ENCODE assay signal across 14 mouse cellular contexts in the genomic region with DNA sequence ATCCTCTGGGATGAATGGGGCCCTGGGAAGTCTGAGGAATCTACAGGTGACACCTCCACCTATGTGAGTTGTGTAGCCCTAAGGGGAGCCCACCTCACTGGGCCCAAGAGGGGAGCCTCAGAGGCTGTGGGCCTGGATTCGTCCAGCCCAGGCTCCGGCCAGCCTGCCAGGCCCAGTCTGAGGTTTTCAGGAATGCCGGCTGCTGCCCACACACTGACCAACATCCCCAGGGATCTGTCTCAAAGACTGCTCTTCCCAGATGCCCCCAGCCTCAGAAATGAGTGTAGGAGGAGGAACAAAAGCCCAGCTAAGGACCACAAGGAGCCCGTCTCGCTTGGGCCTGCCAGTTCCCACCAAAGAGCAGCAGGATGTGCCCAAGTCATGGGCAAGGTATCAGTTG. TPM values are rescaled to one million over a fixed set of nuclear protein-coding genes. Genes with fewer than 3 reads are reported as not detected.
DNase-seq lines count a peak whose midpoint lies in the region; ATAC-seq and TF ChIP-seq lines count a peak whose summit lies in the region.
"Had no signal": no experiment of that assay in that cellular context is flagged by ENCODE, and none has a peak within 500 bp of the region (broad histone marks: within the 10 kb centered on the region; RNA-seq: fewer than 3 reads in every experiment).

No protein-coding gene starts in this region.

- peak overlapping the region; percentile 78 for H3K27ac ChIP-seq in heart, postnatal 0 days (ENCODE audit: low read depth)
- H3K27ac ChIP-seq in midbrain, embryonic 10.5 days (replicated peaks) = peak overlapping the region; percentile 91
- no peak overlapping the region for H3K27ac ChIP-seq in midbrain, postnatal 0 days (ENCODE audit: low read depth, low read length)
- peak overlapping the region; percentile 21; the same call in 1 of the 2 replicates for H3K27ac ChIP-seq in intestine, postnatal 0 days (ENCODE audit: low read depth, low read length)
- no peak overlapping the region for H3K27ac ChIP-seq in stomach, postnatal 0 days (replicated peaks)
- H3K27ac ChIP-seq in gastrocnemius, adult 2 months = no peak overlapping the region
- H3K27ac ChIP-seq: macrophage had no signal

- H3K27me3 ChIP-seq in heart, postnatal 0 days (ENCODE audit: control insufficient read depth, insufficient read depth, low read length) = no peaks in the 10 kb centered on the region
- H3K27me3 ChIP-seq in midbrain, embryonic 10.5 days (ENCODE audit: low read depth, poor library complexity, severe bottlenecking) = no peaks in the 10 kb centered on the region
- H3K27me3 ChIP-seq in midbrain, postnatal 0 days (ENCODE audit: insufficient read depth, low read length) = no peaks in the 10 kb centered on the region
- no peaks in the 10 kb centered on the region for H3K27me3 ChIP-seq in intestine, postnatal 0 days (replicated peaks; ENCODE audit: control insufficient read depth, insufficient read depth, low read length)
- no peaks in the 10 kb centered on the region for H3K27me3 ChIP-seq in stomach, postnatal 0 days (ENCODE audit: control insufficient read depth, insufficient read depth, low read length)

- TF ChIP-seq CTCF in heart, postnatal 0 days (IDR thresholded peaks at IDR 0.05; ENCODE audit: low read depth) = no peak
- TF ChIP-seq CTCF in midbrain, postnatal 0 days (IDR thresholded peaks at IDR 0.05) = no peak
- no peak for TF ChIP-seq CTCF in intestine, postnatal 0 days (IDR thresholded peaks at IDR 0.05; ENCODE audit: low read depth)
- no peak for TF ChIP-seq CTCF in stomach, postnatal 0 days (IDR thresholded peaks at IDR 0.05; ENCODE audit: low read depth)
- no peak for TF ChIP-seq CTCF in gastrocnemius, adult 2 months (IDR thresholded peaks at IDR 0.05)

- H3K4me3 ChIP-seq in heart, postnatal 0 days (ENCODE audit: low read depth, low read length) = no peak overlapping the region
- H3K4me3 ChIP-seq in midbrain, embryonic 10.5 days = no peak overlapping the region
- no peak overlapping the region for H3K4me3 ChIP-seq in midbrain, postnatal 0 days (ENCODE audit: low read depth, low read length)
- H3K4me3 ChIP-seq in intestine, postnatal 0 days (ENCODE audit: low read depth, low read length) = no peak overlapping the region
- no peak overlapping the region for H3K4me3 ChIP-seq in stomach, postnatal 0 days (ENCODE audit: low read depth, low read length)
- no peak overlapping the region for H3K4me3 ChIP-seq in gastrocnemius, adult 2 months

- no peak for DNase-seq in heart, postnatal 0 days (ENCODE audit: low spot score)
- no peak for DNase-seq in heart, postnatal 10 days
- DNase-seq in midbrain, embryonic 10.5 days (ENCODE audit: low spot score) = no peak
- no peak for DNase-seq in midbrain, postnatal 0 days (ENCODE audit: low spot score)
- no peak for DNase-seq in stomach, postnatal 0 days (ENCODE audit: low spot score)
- DNase-seq in gastrocnemius, adult 2 months = no peak
- no peak for DNase-seq in cerebellum, adult 11 months
- DNase-seq: cerebellum, adult 8-10 months had no signal

- no peak for TF ChIP-seq EP300 in heart, postnatal 0 days (IDR thresholded peaks at IDR 0.05; ENCODE audit: low read depth)
- no peak for TF ChIP-seq EP300 in stomach, postnatal 0 days (optimal IDR thresholded peaks at IDR 0.05)

- H3K36me3 ChIP-seq in heart, postnatal 0 days (replicated peaks; ENCODE audit: control insufficient read depth, insufficient read depth, low read length) = no peaks in the 10 kb centered on the region
- H3K36me3 ChIP-seq in midbrain, embryonic 10.5 days = no peaks in the 10 kb centered on the region
- H3K36me3 ChIP-seq in midbrain, postnatal 0 days (ENCODE audit: insufficient read depth, low read length) = no peaks in the 10 kb centered on the region
- H3K36me3 ChIP-seq in intestine, postnatal 0 days (ENCODE audit: control insufficient read depth, insufficient read depth) = no peaks in the 10 kb centered on the region
- no peaks in the 10 kb centered on the region for H3K36me3 ChIP-seq in stomach, postnatal 0 days (ENCODE audit: control insufficient read depth, insufficient read depth, low read length)

- H3K4me1 ChIP-seq in heart, postnatal 0 days (ENCODE audit: control insufficient read depth, insufficient read depth) = no peaks in the 10 kb centered on the region; the same call in 1 of the 2 replicates
- H3K4me1 ChIP-seq in midbrain, embryonic 10.5 days = peaks cover 29% of the 10 kb centered on the region
- no peaks in the 10 kb centered on the region for H3K4me1 ChIP-seq in midbrain, postnatal 0 days (ENCODE audit: insufficient read depth, low read length)
- peaks cover 11% of the 10 kb centered on the region; the same call in 1 of the 2 replicates for H3K4me1 ChIP-seq in intestine, postnatal 0 days (replicated peaks; ENCODE audit: control insufficient read depth, insufficient read depth, low read length)
- H3K4me1 ChIP-seq in stomach, postnatal 0 days (replicated peaks; ENCODE audit: control insufficient read depth, insufficient read depth) = peaks cover 8% of the 10 kb centered on the region; the same call in 1 of the 2 replicates

- intact Hi-C loops in heart, postnatal 10 days (cut with DNase I) = loop anchor here (5.0 kb wide), 1 partner anchor 40 kb away; no protein-coding TSS in a partner anchor
- intact Hi-C loops in gastrocnemius, adult 2 months (cut with DNase I) = no loop called here

- H3K9me3 ChIP-seq in heart, postnatal 0 days (replicated peaks; ENCODE audit: control insufficient read depth, low read length) = no peaks in the 10 kb centered on the region
- H3K9me3 ChIP-seq in midbrain, embryonic 10.5 days (replicated peaks) = no peaks in the 10 kb centered on the region
- no peaks in the 10 kb centered on the region for H3K9me3 ChIP-seq in midbrain, postnatal 0 days (ENCODE audit: low read length)
- H3K9me3 ChIP-seq in intestine, postnatal 0 days (ENCODE audit: control insufficient read depth) = no peaks in the 10 kb centered on the region
- no peaks in the 10 kb centered on the region for H3K9me3 ChIP-seq in stomach, postnatal 0 days (ENCODE audit: control insufficient read depth, low read length)

- no peak for ATAC-seq in heart, postnatal 0 days (ENCODE audit: insufficient read depth, low read depth)
- no peak for ATAC-seq in midbrain, postnatal 0 days (ENCODE audit: low FRiP score)
- no peak for ATAC-seq in intestine, postnatal 0 days
- ATAC-seq in stomach, postnatal 0 days (ENCODE audit: low FRiP score, low TSS enrichment) = peak; percentile 34; the same call in 1 of the 2 replicates

- no peak overlapping the region for H3K4me2 ChIP-seq in heart, postnatal 0 days (ENCODE audit: low read depth, low read length)
- H3K4me2 ChIP-seq in midbrain, postnatal 0 days (ENCODE audit: low read depth, low read length, poor library complexity, severe bottlenecking) = no peak overlapping the region
- no peak overlapping the region for H3K4me2 ChIP-seq in intestine, postnatal 0 days (replicated peaks; ENCODE audit: low read depth)
- no peak overlapping the region for H3K4me2 ChIP-seq in stomach, postnatal 0 days (replicated peaks; ENCODE audit: low read depth)

- no peak overlapping the region for H3K9ac ChIP-seq in heart, postnatal 0 days (replicated peaks; ENCODE audit: low read depth, low read length)
- H3K9ac ChIP-seq in midbrain, postnatal 0 days (replicated peaks; ENCODE audit: low read length, poor library complexity, severe bottlenecking) = no peak overlapping the region
- no peak overlapping the region for H3K9ac ChIP-seq in intestine, postnatal 0 days (ENCODE audit: low read depth, low read length)
- H3K9ac ChIP-seq in stomach, postnatal 0 days (ENCODE audit: low read length) = no peak overlapping the region

- 87% methylated on average over 5 of the region's 5 CpGs for WGBS in heart, postnatal 0 days
- 88% methylated on average over 5 of the region's 5 CpGs for WGBS in midbrain, embryonic 10.5 days
- 89% methylated on average over 5 of the region's 5 CpGs for WGBS in midbrain, postnatal 0 days
- WGBS in intestine, postnatal 0 days = 95% methylated on average over 5 of the region's 5 CpGs
- WGBS in stomach, postnatal 0 days = 93% methylated on average over 5 of the region's 5 CpGs

RNA-seq across cellular contexts. Expression of a gene that starts 45.9 kb away (rescaled TPM):
- 68.4 and 93.1 TPM in 2 replicates for total RNA-seq in heart, postnatal 0 days (2014; rRNA removed; ENCODE audit: low replicate concordance)
- polyA plus RNA-seq in heart, postnatal 0 days (2015; fragmentation: Nextera tagmentation; extraction: Ambion mirVana) = 5.6 and 6.7 TPM in 2 replicates
- total RNA-seq in heart, postnatal 10 days (2021) = 10 to 100 TPM; 16.1 to 19.4 TPM
- 3.8 and 4.4 TPM in 2 replicates for polyA plus RNA-seq in midbrain, embryonic 10.5 days (2016; fragmentation: Nextera tagmentation; extraction: Ambion mirVana)
- total RNA-seq in midbrain, postnatal 0 days (2014; rRNA removed) = 10.4 and 12.7 TPM in 2 replicates
- polyA plus RNA-seq in midbrain, postnatal 0 days (2015; fragmentation: Nextera tagmentation; extraction: Ambion mirVana) = 0.97 and 1.2 TPM in 2 replicates
- polyA plus RNA-seq in intestine, postnatal 0 days (2015; fragmentation: Nextera tagmentation; extraction: Ambion mirVana) = 5.4 and 6.1 TPM in 2 replicates
- polyA plus RNA-seq in stomach, postnatal 0 days (2015; fragmentation: Nextera tagmentation; extraction: Ambion mirVana) = 6.0 and 7.3 TPM in 2 replicates
- total RNA-seq in gastrocnemius, adult 2 months (2021) = 1 to 10 TPM; 2.2 to 5.7 TPM

RNA-seq across cellular contexts. Expression of a gene that starts 49.2 kb away (rescaled TPM):
- total RNA-seq in heart, postnatal 0 days (2014; rRNA removed; ENCODE audit: low replicate concordance) = not detected in 2 replicates
- 0.21 TPM in 1 of 2 replicates, not detected in the other for polyA plus RNA-seq in heart, postnatal 0 days (2015; fragmentation: Nextera tagmentation; extraction: Ambion mirVana)
- total RNA-seq in heart, postnatal 10 days (2021) = under 1 TPM in 1 of 2 experiments, not detected in 1; 0.26 TPM
- 0.14 TPM in 1 of 2 replicates, not detected in the other for polyA plus RNA-seq in midbrain, embryonic 10.5 days (2016; fragmentation: Nextera tagmentation; extraction: Ambion mirVana)
- not detected in 2 replicates for total RNA-seq in midbrain, postnatal 0 days (2014; rRNA removed)
- polyA plus RNA-seq in midbrain, postnatal 0 days (2015; fragmentation: Nextera tagmentation; extraction: Ambion mirVana) = not detected in 2 replicates
- 0.09 and 0.22 TPM in 2 replicates for polyA plus RNA-seq in intestine, postnatal 0 days (2015; fragmentation: Nextera tagmentation; extraction: Ambion mirVana)
- polyA plus RNA-seq in stomach, postnatal 0 days (2015; fragmentation: Nextera tagmentation; extraction: Ambion mirVana) = 0.13 and 0.17 TPM in 2 replicates
- total RNA-seq in gastrocnemius, adult 2 months (2021) = under 1 TPM in 1 of 2 experiments, not detected in 1; 0.28 TPM
- total RNA-seq: layer of hippocampus, adult 18-20 months; left cerebral cortex, postnatal 14 days had no signal
- polyA plus RNA-seq: forebrain, embryonic 11.5 days; hindbrain, embryonic 16.5 days; macrophage had no signal

Comparison
In these comparisons a context has a peak if more than half of its experiments do, and no peak if none do; other contexts are left out.
1. H3K27ac ChIP-seq: peak in heart, postnatal 0 days (single experiment), midbrain, embryonic 10.5 days (single experiment) and intestine, postnatal 0 days (single experiment); none in midbrain, postnatal 0 days (single experiment), stomach, postnatal 0 days (single experiment) and gastrocnemius, adult 2 months (single experiment).